Mouse (Mus musculus): Measurements from ENCODE around the gene Bcor.

DNA sequence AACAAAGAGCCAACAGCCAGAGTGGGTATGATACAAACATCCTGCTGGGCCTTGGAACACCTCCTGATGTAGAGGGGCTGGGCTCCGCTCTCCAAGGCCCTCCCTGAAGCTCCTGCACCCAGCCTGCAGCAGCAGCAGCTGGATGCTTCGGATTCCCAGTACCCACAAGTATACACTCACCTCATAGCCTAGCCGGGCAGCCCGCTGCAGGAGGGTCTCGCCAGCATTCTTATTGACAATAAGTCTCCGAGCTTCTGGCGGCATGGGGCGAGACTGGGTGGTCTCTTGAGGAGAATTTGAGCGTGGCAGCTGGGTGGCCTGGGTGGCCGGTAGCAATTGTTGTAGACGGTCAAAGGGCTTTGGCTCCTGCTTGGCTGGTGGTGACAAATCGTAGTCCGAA lies 113.5 kb downstream of the Bcor start:
- TF ChIP-seq POLR2AphosphoS2 (IDR thresholded peaks at IDR 0.05; ENCODE audit: insufficient read length, low read depth) (no peak), E2F4 (IDR thresholded peaks at IDR 0.05; ENCODE audit: insufficient read depth) (no peak), POLR2A (IDR thresholded peaks at IDR 0.05; ENCODE audit: insufficient read length, low read depth) (no peak), SRF (IDR thresholded peaks at IDR 0.05; ENCODE audit: control insufficient read depth, insufficient read length, low read depth) (no peak), TCF12 (IDR thresholded peaks at IDR 0.05; ENCODE audit: insufficient read depth, poor library complexity, severe bottlenecking) (no peak), MAX (IDR thresholded peaks at IDR 0.05; ENCODE audit: low read depth) (no peak), USF1 (IDR thresholded peaks at IDR 0.05; ENCODE audit: low read depth) (no peak), CEBPB (IDR thresholded peaks at IDR 0.05; ENCODE audit: insufficient read depth, poor library complexity, severe bottlenecking) (no peak), REST (IDR thresholded peaks at IDR 0.05; ENCODE audit: insufficient read depth, insufficient read length) (no peak), TCF3 (IDR thresholded peaks at IDR 0.05; ENCODE audit: insufficient read length, low read depth) (no peak), MYOD1 (IDR thresholded peaks at IDR 0.05; ENCODE audit: control insufficient read depth in 1 of 3, insufficient read length in 2 of 3, low read depth in 2 of 3) (no peak), MYOG (IDR thresholded peaks at IDR 0.05; ENCODE audit: control insufficient read depth in 1 of 3, insufficient read depth in 1 of 3, insufficient read length in 2 of 3, low read depth in 2 of 3) (no peak)

Data from myocyte (in vitro differentiated cells).